Mouse (Mus musculus) brain, embryonic 18.5 days (tissue): ENCODE data around the gene Vapa.
"Not testable (repeated sequence)": the region's sequence is repeated elsewhere in the genome, so short reads cannot be mapped to it uniquely, and the experiment has no call there.

Experiments
- DNase-seq: peaks from one replicate; pipeline ENCODE4 v3.0.0-alpha.2; 2012; ENCODE audit warnings: low read depth, low spot score

Gene Vapa

GRCm38 (mm10) chr17:65613463-65614412, at the start of gene Vapa:
Gene Vapa (minus strand): TSS chr17:65613555.
- DNase-seq, result peak; percentile 94

GRCm38 (mm10) chr17:65662662-65663061, 49.3 kb upstream of the Vapa start:
- DNase-seq, result no peak

DNA sequence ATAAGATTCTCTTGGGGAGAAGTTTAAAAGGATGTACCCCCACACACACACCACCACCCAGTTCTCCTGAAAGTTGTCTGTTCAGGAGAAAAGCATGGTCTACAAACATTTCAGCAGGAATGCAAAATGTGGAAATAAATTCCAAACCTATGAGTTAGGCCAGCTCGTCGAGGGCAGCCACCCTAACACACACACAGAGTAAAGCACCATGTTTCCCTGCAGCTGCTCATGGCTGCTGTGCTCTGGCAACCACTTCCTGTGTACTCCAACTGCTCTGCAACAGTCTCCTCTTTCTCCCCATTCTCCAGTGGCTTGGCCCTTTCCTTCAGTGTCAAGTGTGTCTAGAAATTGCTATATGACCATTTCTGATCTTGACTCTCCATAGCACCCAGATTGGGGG, 45.1 kb upstream of the Vapa start:
- DNase-seq, result no peak

DNA sequence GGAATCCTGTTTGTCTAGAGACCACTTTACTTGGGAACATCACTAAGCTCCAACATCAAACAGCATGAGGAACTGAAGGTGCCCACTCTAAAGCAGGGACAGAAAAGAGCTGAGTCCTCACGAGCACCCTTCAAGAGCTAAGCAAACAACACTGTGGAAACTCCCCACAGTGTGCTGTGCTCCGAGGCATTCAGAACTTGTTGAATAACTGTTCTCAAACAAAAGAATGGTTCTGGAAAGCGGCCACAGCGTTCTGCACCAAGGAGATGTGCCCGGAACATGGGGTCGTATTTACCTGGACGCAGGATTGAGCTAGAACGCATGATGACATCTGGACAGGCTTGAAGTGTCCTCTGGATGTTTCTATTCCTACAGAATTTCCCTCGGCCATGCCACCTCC, 44.6 kb upstream of the Vapa start:
- no peak for DNase-seq

- DNase-seq, result no peak
Observed at GRCm38 (mm10) chr17:65656731-65657130, 43.4 kb upstream of the Vapa start.

GRCm38 (mm10) chr17:65656076-65656475, 42.7 kb upstream of the Vapa start:
- no peak for DNase-seq

DNA sequence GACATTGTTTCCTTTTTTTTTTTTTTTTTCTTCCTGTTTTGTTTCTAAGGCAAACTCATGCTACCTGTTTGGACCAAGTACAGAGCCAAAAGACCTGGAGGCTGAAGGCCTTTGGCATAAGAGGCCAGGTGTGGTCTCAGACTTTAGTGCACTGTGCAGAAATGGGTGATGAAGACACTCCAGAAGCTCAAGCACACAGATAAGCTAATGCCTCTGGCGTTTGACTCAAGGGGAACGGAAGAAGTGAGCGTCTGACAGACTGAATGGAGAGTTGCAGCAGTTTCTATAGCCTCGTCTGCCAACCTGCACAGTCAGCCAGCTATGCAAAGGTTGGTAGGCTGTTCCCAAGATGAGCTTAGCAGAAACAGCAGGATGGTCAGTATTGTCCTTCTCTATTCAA, 42.3 kb upstream of the Vapa start:
- DNase-seq, result no peak

DNA sequence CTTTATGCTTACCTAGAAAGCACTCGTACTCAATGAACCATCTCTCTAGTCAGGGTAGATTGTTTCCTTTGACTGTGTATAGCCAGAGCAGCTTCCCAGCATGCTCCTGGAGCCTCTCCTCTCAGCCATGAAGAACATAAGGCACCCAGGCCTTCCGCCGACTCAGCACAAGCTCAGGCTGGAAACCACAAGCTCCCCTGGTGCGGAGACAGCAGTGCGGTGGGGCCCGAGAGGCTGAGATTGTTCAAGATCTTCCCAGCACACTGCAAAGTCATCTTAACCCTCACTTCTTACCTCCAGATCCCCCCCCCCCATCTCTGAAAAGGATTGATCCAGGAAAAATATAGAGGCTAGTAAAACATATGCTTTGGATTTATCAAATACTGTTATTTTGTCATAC, 37.2 kb upstream of the Vapa start:
- DNase-seq, result no peak

DNA sequence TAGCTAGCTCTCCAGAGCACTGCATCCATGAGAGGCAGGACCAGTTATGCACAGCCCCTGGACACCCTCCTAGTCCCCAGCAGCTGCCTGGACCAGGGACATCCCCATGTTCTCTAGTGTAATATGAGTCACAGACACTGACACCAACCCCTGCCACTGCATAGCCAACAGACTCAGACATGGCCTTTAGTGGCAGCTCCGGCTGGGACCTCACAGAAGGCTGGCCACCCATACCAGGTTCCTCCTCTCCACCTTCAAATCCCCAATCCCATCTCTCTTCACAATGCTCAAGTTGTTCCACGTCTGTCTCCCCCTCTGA, 35.8 kb upstream of the Vapa start:
- DNase-seq, result no peak

DNA sequence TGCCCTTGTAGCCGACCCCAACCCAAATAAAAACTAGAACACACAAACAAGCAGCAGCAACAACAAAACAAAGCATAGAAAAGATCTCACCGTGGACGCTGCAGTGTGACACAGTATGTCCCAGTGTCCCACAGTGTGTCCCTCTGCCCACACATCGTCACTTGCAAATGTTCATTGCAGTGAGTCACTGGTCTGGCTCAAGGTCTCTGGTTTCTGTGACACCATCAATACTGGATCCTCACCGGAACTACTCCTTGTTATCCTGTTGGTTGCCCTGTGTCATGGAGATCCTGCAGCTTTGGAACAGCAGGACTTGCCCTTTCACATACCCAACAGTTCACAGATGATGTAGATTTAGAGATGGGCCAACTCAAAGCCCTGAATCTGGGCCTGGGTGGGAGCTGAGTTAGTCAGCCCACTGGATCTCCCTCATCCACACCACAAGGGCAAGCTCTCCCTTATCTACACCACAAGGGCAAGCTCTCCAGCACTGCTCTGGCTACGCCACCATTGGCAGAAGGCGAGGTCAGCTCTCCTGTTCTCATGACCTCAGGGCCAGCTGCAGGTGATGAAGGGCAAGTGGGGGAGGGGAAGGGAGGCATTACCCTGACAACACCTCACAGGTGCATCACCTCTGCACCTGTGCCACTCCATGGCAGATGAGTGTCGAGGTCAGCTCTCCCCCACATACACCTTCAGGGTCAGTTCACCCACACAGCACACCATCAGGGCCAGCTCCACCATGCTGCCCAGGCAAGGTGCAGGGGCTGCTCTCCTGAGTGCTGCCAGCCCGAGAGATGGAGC, 35.2 kb upstream of the Vapa start:
- DNase-seq, result no peak

- DNase-seq, result no peak
Observed at GRCm38 (mm10) chr17:65647961-65648360, 34.6 kb upstream of the Vapa start.

GRCm38 (mm10) chr17:65647226-65647625, 33.9 kb upstream of the Vapa start:
- DNase-seq, result no peak

DNA sequence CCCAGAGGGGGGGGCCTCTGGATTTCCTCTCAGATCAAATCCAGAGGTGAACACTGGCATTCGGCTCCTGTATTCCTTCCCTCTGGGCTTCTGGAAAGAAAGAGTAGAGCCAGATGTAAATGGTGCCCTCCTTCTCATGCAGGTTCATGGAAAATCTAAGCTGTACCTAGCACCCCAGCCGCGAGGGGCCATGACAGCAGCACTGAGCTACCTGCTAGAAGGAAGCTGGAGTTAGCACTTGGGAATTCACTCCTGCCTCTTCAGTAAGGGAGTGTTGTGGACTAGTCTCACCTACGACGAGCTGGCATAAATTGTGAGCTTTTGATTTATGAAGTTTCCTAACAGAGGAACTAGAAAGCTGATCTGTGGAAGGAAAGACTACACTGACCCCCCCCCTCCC, 30.2 kb upstream of the Vapa start:
- no peak for DNase-seq

DNA sequence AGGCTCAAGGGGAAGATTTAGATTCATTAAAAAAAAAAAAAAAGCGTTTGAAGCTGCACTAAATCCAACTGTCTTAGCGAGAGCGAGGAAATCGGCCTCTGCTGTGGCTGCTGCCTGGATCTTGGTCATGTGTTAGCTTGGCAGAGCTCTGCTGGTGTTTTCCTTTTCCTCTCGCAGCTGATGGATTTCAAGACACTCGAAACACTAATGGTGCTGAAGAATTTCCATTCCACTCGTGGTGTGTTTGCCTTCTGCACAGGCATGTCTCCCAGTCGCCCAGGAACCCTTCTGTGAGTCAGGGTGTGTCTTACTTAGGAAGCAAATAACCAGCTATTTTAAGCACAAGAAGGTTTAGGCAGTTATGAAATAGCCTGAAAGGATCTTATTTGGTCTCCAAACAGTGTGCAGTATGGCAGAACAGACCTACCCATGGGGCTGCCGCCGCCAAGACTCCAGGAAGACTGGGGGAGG, 29.7 kb upstream of the Vapa start:
- peak; percentile 12 for DNase-seq

- DNase-seq, result no peak
Observed at GRCm38 (mm10) chr17:65642578-65642991, 29.2 kb upstream of the Vapa start.

- DNase-seq, result no peak
Observed at GRCm38 (mm10) chr17:65641734-65642218, 28.4 kb upstream of the Vapa start, which contains the start of gene Txndc2. Gene Txndc2 (minus strand): TSS chr17:65642168.

DNA sequence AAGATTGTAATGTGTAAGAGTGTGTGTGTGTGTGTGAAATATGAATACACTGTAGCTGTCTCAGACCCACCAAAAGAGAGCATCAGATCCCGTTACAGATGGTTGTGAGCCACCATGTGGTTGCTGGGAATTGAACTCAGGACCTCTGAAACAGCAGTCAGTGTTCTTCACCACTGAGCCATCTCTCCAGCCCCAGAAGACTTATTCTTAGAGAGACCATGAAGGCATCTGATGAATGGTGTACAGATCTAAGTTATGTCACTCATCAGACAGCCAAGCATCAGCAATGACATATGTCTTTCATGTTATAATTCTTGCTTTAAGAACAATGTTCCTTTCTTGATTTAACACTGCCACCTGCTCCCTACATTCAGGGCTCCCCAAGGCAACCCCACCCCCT, 25.8 kb upstream of the Vapa start:
- DNase-seq, result no peak

GRCm38 (mm10) chr17:65635715-65636360, 22.5 kb upstream of the Vapa start:
- no peak for DNase-seq

DNA sequence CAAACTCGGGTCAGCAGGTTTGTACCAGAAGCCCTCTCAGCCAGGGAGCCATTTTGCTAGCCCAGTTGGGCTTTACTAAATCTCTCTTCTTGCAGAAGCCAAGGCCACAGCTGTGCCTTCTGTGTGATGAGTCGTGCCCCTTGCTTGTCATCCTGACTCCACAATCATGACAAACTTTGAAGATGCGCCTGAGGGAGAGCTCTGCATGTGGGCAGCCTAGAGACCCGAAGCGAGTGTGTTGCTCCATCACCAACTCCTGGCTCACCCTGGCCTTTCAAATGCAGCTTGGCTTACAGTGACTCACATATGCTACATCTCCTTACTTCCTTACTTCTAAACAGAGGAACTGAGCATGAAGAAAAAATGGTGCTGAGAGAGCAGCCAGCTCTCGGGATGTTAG, 16.6 kb upstream of the Vapa start:
- no peak for DNase-seq

DNA sequence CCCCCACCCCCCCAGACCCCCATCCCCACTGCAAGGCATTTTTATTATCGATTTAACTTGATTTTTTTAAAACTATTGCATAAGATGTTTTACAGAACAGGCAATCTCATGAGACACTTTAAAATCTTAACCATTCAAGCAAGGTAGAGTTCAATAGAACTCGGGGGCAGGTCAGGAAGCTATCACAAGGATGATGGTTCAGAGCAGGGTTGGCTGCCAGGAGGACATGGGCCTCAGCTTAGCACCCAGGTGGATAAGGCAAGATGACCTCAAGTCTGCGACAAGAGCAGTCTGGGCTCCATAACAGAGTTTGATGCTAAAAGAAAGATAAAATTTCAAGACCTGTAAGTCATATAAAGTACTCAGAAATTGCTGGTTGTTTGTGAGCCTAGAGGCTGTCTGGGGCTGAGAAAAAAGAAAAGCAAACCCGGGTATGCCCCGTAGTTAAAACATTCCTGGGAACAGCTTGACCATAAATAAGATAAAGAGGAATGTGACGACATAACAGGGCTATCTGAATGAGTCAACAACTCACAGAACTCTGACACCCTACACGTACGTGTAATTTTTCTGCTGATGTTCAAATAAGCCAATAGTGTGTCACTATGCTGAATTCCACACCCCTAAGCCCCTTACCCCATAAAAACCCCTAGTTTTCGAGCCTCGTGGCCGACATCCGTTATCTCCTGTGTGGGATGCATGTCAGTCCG, 15.6 kb upstream of the Vapa start:
- not testable (repeated sequence) for DNase-seq

DNA sequence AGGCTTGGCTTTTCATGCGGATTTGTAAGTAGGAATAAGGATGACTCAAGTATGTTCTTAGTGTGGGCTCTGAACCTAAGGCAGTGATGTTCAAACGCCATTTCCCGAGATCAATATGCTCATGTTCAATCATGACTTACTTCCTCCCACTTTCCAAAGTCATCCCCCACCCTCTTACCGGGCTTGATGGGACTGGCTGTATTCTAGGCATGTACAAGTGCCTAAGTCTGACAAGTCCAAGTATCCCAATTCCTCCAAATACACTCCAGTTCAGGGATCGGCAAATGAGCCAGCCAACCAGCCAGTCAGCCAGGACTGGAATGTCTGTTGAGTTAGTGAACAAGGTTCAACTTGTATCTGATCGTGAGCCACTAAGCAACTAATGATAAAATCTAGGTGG, 12.9 kb upstream of the Vapa start:
- no peak for DNase-seq
